9 mouse cellular contexts compared by ENCODE assay signal in the genomic region with DNA sequence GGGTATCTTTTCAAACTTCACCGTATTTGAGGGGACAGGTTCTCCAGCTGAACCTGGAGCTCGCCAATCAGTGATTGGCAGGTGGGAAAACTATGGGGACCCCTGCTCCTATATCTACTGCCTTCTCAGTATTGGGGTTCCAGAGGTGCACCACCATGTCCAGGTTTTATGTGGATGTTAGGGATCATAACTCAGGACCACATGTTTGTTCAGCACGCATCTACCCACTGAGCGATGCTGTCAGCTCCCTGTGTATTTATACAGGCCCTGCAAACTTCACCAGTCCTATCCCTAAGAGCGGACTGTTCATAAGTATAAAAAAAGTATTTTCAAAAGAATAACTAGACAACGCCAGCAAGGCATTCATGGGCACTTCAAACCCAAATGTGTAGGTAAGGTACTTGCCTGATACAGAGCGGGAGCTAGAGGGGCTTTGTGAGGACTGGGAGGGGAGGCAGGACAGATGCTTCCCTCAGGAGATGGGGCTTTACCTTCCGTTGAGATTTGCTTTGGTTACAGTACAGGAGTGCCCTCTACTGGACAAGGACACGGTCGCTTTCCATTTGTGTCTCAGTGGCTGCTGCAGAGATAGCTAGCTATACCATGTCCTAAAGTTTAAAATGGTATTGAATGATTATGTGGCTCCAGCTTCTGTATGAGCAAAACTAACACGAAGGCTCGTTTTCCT. TPM values are rescaled to one million over a fixed set of nuclear protein-coding genes. Genes with fewer than 3 reads are reported as not detected.
DNase-seq lines count a peak whose midpoint lies in the region; ATAC-seq and TF ChIP-seq lines count a peak whose summit lies in the region.
"Had no signal": no experiment of that assay in that cellular context is flagged by ENCODE, and none has a peak within 500 bp of the region (broad histone marks: within the 10 kb centered on the region; RNA-seq: fewer than 3 reads in every experiment).

No protein-coding gene starts in this region.

- H3K4me1 ChIP-seq in midbrain, embryonic 13.5 days (replicated peaks) = no peaks in the 10 kb centered on the region

- H3ac ChIP-seq in C2C12 (ENCODE audit: control insufficient read depth, insufficient read length, low read depth) = no peak overlapping the region

- no peak overlapping the region for H3K9ac ChIP-seq in midbrain, embryonic 13.5 days (replicated peaks)

- no peak overlapping the region for H3K4me3 ChIP-seq in C2C12 (ENCODE audit: insufficient read depth, poor library complexity, severe bottlenecking)
- H3K4me3 ChIP-seq in midbrain, embryonic 13.5 days (replicated peaks) = no peak overlapping the region

- no peaks in the 10 kb centered on the region for H3K36me3 ChIP-seq in C2C12 (ENCODE audit: control insufficient read depth, insufficient read depth)
- H3K36me3 ChIP-seq in midbrain, embryonic 13.5 days = no peaks in the 10 kb centered on the region

- 43% methylated on average over 12 of the region's 12 CpGs for WGBS in midbrain, embryonic 13.5 days

- peak; percentile 53 to 73; a peak in 3 of 4 replicates for ATAC-seq in hematopoietic stem cell, adult 5-6 weeks (replicated peaks in 1 of 2; ENCODE audit: insufficient read depth in 1 of 2, low FRiP score in 2 of 2, low TSS enrichment in 1 of 2, low read depth in 1 of 2, poor library complexity in 2 of 2, severe bottlenecking in 2 of 2)
- peak; percentile 75 for ATAC-seq in midbrain, embryonic 13.5 days

- H3K9me3 ChIP-seq in midbrain, embryonic 13.5 days = no peaks in the 10 kb centered on the region

- H3K27ac ChIP-seq in midbrain, embryonic 13.5 days = no peak overlapping the region

- no peaks in the 10 kb centered on the region for H3K79me3 ChIP-seq in C2C12 (ENCODE audit: low read depth)

- no peaks in the 10 kb centered on the region for H3K79me2 ChIP-seq in C2C12 (ENCODE audit: control insufficient read depth, insufficient read depth)

- H3K4me2 ChIP-seq in midbrain, embryonic 13.5 days (replicated peaks) = no peak overlapping the region

- peak; percentile 12 to 16 for DNase-seq in cerebellum, adult 18-20 months
- no peak for DNase-seq in cerebellum, adult 9-10 months
- peak; percentile 26 to 37 for DNase-seq in cerebellum, postnatal 36 days
- peak; percentile 11 to 34 for DNase-seq in layer of hippocampus, postnatal 36 days
- DNase-seq in telencephalon, adult 2 months (ENCODE audit: low read depth, low spot score) = peak; percentile 35

- H3K27me3 ChIP-seq in C2C12 (ENCODE audit: control insufficient read depth, insufficient read depth, insufficient read length) = no peaks in the 10 kb centered on the region
- no peaks in the 10 kb centered on the region for H3K27me3 ChIP-seq in midbrain, embryonic 13.5 days

- TF ChIP-seq CTCF in C2C12 (IDR thresholded peaks at IDR 0.05; ENCODE audit: control insufficient read depth, insufficient read depth, insufficient read length) = peak; percentile 40

TF ChIP-seq in C2C12, 6 proteins besides CTCF, POLR2A, EP300 and RAD21:
- TF ChIP-seq MYOG (IDR thresholded peaks at IDR 0.05; ENCODE audit: control insufficient read depth, extremely low read depth, insufficient read length) = no peak
- no peak for TF ChIP-seq MYOD1 (IDR thresholded peaks at IDR 0.05; ENCODE audit: control insufficient read depth, insufficient read length, low read depth)
- TF ChIP-seq USF1 (IDR thresholded peaks at IDR 0.05; ENCODE audit: low read depth) = no peak
- no peak for TF ChIP-seq FOSL1 (IDR thresholded peaks at IDR 0.05; ENCODE audit: insufficient read depth, low read length, poor library complexity, severe bottlenecking)
- no peak for TF ChIP-seq CEBPB (IDR thresholded peaks at IDR 0.05; ENCODE audit: low read depth)
- TF ChIP-seq MAX (IDR thresholded peaks at IDR 0.05) = no peak
TF ChIP-seq in C2C12: peak in this region for 0.

RNA-seq across cellular contexts. Expression of a gene that starts 9.0 kb away (rescaled TPM):
- not detected for polyA plus RNA-seq in C2C12 (2012; fragmentation: generic; extraction: Trizol)
- total RNA-seq in hematopoietic stem cell, adult 5-6 weeks (2017) = not detected in 2 replicates
- not detected for total RNA-seq in layer of hippocampus, postnatal 36 days (2021)
- 0.98 TPM in 1 of 2 replicates, not detected in the other for polyA plus RNA-seq in midbrain, embryonic 13.5 days (2015; fragmentation: Nextera tagmentation; extraction: Ambion mirVana)
- total RNA-seq: left cerebral cortex, adult 8-10 months had no signal

RNA-seq across cellular contexts. Expression of a gene that starts 15.3 kb away (rescaled TPM):
- not detected for polyA plus RNA-seq in C2C12 (2012; fragmentation: generic; extraction: Trizol)
- not detected in 2 replicates for total RNA-seq in hematopoietic stem cell, adult 5-6 weeks (2017)
- total RNA-seq in layer of hippocampus, postnatal 36 days (2021) = not detected
- not detected in 2 replicates for polyA plus RNA-seq in midbrain, embryonic 13.5 days (2015; fragmentation: Nextera tagmentation; extraction: Ambion mirVana)
- total RNA-seq: left cerebral cortex, adult 8-10 months had no signal

RNA-seq across cellular contexts. Expression of a gene that starts 20.1 kb away (rescaled TPM):
- 64.2 TPM for polyA plus RNA-seq in C2C12 (2012; fragmentation: generic; extraction: Trizol)
- total RNA-seq in hematopoietic stem cell, adult 5-6 weeks (2017) = 30.1 and 31.5 TPM in 2 replicates
- 10 to 100 TPM; 46.7 to 62.4 TPM for total RNA-seq in layer of hippocampus, postnatal 36 days (2021)
- polyA plus RNA-seq in midbrain, embryonic 13.5 days (2015; fragmentation: Nextera tagmentation; extraction: Ambion mirVana) = 81.8 and 91.8 TPM in 2 replicates
